Mouse (Mus musculus): ENCODE data around the gene Galp. TPM values are rescaled to one million over a fixed set of nuclear protein-coding genes. Genes with fewer than 3 reads are reported as not detected.

The Galp gene
- total and polyA plus RNA-seq, 2 experiments: not detected

DNA sequence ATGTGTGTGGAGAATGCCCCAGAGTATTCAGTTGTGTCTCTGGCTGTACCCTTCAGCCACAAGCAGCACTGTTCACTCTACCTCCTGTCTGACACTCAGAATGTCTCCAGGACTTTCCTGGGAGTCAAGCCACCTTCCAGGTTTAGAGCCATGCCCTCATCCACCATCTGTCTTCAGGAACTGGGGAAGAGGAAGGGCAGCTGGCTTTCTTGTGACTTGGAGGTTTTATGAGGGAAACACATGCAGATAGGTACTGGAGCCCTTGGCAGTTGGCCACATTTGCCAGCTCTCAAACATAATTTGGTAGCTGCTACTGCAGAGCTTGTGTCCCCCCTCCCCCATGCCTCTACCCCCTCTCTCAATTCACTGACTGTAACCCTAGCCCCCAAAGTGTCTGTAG is 17.9 kb upstream of the Galp start:
- H3K9ac ChIP-seq (ENCODE audit: low read depth, low read length): no peak overlapping the region
- H3K4me1 ChIP-seq (ENCODE audit: control insufficient read depth, insufficient read depth, low read length): peaks cover 14% of the 10 kb centered on the region
- H3K27me3 ChIP-seq (ENCODE audit: control insufficient read depth, insufficient read depth, low read length): no peaks in the 10 kb centered on the region
- no peak overlapping the region for H3K4me3 ChIP-seq (ENCODE audit: insufficient read depth, low read depth, low read length)
- peaks cover 3% of the 10 kb centered on the region for H3K36me3 ChIP-seq (ENCODE audit: control insufficient read depth, insufficient read depth, low read length)
- H3K27ac ChIP-seq (replicated peaks; ENCODE audit: insufficient read depth, low read depth, low read length): no peak overlapping the region
- no peak for TF ChIP-seq CTCF (IDR thresholded peaks at IDR 0.05; ENCODE audit: low read depth, low read length)
- peaks cover 2% of the 10 kb centered on the region; the same call in 1 of the 2 replicates for H3K79me2 ChIP-seq (ENCODE audit: control insufficient read depth, insufficient read depth, low read length)
- DNase-seq (ENCODE audit: extremely low read depth, low read depth, low spot score): no peak

DNA sequence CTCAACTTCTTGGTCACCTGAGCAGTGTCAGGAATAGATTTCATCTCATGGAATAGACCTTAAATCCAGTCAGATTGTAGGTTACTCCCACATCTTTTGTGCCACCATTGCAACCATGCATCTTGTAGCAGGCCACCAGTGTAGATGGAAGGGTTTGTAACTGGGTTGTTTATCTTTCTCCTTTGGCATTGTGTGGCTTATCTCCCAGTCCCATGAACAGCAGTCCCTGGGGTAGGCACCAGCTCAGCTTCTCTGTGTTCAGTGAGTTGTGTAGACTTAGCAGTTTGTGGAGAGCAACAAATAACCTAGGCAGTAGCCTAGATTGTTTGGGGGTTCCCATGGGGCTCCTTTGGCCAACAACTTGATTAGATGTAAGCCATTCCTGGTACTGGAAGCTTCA is 14.0 kb upstream of the Galp start:
- Histone ChIP-seq H3K27ac (replicated peaks; ENCODE audit: insufficient read depth, low read depth, low read length) (no peak overlapping the region), H3K9ac (ENCODE audit: low read depth, low read length) (no peak overlapping the region), H3K27me3 (ENCODE audit: control insufficient read depth, insufficient read depth, low read length) (no peaks in the 10 kb centered on the region), H3K4me1 (ENCODE audit: control insufficient read depth, insufficient read depth, low read length) (peaks cover 3% of the 10 kb centered on the region; the same call in 1 of the 2 replicates), H3K4me3 (ENCODE audit: insufficient read depth, low read depth, low read length) (no peak overlapping the region), H3K79me2 (ENCODE audit: control insufficient read depth, insufficient read depth, low read length) (peaks cover 2% of the 10 kb centered on the region; the same call in 1 of the 2 replicates), H3K36me3 (ENCODE audit: control insufficient read depth, insufficient read depth, low read length) (peaks cover 7% of the 10 kb centered on the region)
- DNase-seq (ENCODE audit: extremely low read depth, low read depth, low spot score): no peak
- TF ChIP-seq POLR2A (IDR thresholded peaks at IDR 0.05; ENCODE audit: extremely low read depth, insufficient read depth, low read length): no peak
- TF ChIP-seq CTCF (IDR thresholded peaks at IDR 0.05; ENCODE audit: low read depth, low read length): no peak

DNA sequence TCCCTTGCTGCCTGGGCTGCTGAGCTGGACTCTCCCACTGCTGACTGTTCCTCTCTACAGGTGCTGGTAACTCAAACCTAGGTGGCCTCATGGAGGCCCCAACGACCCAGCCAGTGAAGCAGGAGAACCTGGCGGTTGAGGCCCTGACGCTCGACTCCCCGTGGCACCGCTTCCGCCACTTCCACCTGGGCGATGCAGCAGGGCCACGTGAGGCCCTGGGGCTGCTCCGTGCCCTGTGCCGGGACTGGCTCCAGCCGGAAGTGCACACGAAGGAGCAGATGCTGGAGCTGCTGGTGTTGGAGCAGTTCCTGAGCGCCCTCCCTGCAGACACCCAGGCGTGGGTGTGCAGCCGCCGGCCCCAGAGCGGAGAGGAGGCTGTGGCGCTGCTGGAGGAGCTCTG is 13.1 kb upstream of the Galp start:
- DNase-seq (ENCODE audit: extremely low read depth, low read depth, low spot score): no peak
- peaks cover 3% of the 10 kb centered on the region; the same call in 1 of the 2 replicates for H3K4me1 ChIP-seq (ENCODE audit: control insufficient read depth, insufficient read depth, low read length)
- H3K36me3 ChIP-seq (ENCODE audit: control insufficient read depth, insufficient read depth, low read length): peaks cover 9% of the 10 kb centered on the region
- H3K4me3 ChIP-seq (ENCODE audit: insufficient read depth, low read depth, low read length): peak overlapping the region; percentile 7; the same call in 1 of the 2 replicates
- no peak overlapping the region for H3K9ac ChIP-seq (ENCODE audit: low read depth, low read length)
- H3K27ac ChIP-seq (replicated peaks; ENCODE audit: insufficient read depth, low read depth, low read length): 0 out of 2 replicates have a peak overlapping the region, but pooled peaks have one; percentile 1
- H3K79me2 ChIP-seq (ENCODE audit: control insufficient read depth, insufficient read depth, low read length): no peaks in the 10 kb centered on the region
- no peaks in the 10 kb centered on the region for H3K27me3 ChIP-seq (ENCODE audit: control insufficient read depth, insufficient read depth, low read length)
- WGBS: 84% methylated on average over 19 of the region's 19 CpGs
- no peak for TF ChIP-seq POLR2A (IDR thresholded peaks at IDR 0.05; ENCODE audit: extremely low read depth, insufficient read depth, low read length)
- TF ChIP-seq CTCF (IDR thresholded peaks at IDR 0.05; ENCODE audit: low read depth, low read length): no peak

GRCm38 (mm10) chr7:6184521-6184920 is 12.4 kb upstream of the Galp start:
- Histone ChIP-seq H3K79me2 (ENCODE audit: control insufficient read depth, insufficient read depth, low read length) (no peaks in the 10 kb centered on the region), H3K36me3 (ENCODE audit: control insufficient read depth, insufficient read depth, low read length) (peaks cover 9% of the 10 kb centered on the region; the same call in 1 of the 2 replicates), H3K27ac (replicated peaks; ENCODE audit: insufficient read depth, low read depth, low read length) (no peak overlapping the region), H3K27me3 (ENCODE audit: control insufficient read depth, insufficient read depth, low read length) (no peaks in the 10 kb centered on the region), H3K4me3 (ENCODE audit: insufficient read depth, low read depth, low read length) (no peak overlapping the region), H3K4me1 (ENCODE audit: control insufficient read depth, insufficient read depth, low read length) (peaks cover 3% of the 10 kb centered on the region; the same call in 1 of the 2 replicates), H3K9ac (ENCODE audit: low read depth, low read length) (no peak overlapping the region)
- peak; percentile 75 for DNase-seq (ENCODE audit: extremely low read depth, low read depth, low spot score)
- TF ChIP-seq POLR2A (IDR thresholded peaks at IDR 0.05; ENCODE audit: extremely low read depth, insufficient read depth, low read length) (no peak), CTCF (IDR thresholded peaks at IDR 0.05; ENCODE audit: low read depth, low read length) (no peak)
- 40% methylated on average over 8 of the region's 8 CpGs for WGBS

DNA sequence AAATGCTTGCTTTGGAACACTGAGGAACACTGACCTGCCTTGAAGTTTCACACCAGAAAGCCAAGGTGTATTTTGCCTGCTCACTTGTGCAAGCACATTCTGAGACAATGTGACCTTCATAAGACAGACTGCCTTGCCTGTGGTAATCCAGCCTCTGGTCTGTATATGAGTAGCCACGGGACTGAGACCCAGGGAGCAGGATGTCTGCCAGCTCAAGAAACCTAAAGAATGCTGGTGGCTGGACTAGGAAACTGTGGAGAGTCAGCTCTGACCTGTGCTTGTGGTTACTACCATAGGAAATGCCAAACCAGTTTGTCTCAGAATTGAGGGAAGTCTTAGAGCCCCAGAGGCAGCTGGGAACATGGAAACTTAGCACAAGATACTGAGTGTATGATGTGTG is 11.5 kb upstream of the Galp start:
- WGBS: 84% methylated on average over 1 of the region's 1 CpGs
- DNase-seq (ENCODE audit: extremely low read depth, low read depth, low spot score): no peak
- Histone ChIP-seq H3K9ac (ENCODE audit: low read depth, low read length) (no peak overlapping the region), H3K27me3 (ENCODE audit: control insufficient read depth, insufficient read depth, low read length) (no peaks in the 10 kb centered on the region), H3K4me3 (ENCODE audit: insufficient read depth, low read depth, low read length) (no peak overlapping the region), H3K79me2 (ENCODE audit: control insufficient read depth, insufficient read depth, low read length) (no peaks in the 10 kb centered on the region), H3K36me3 (ENCODE audit: control insufficient read depth, insufficient read depth, low read length) (peaks cover 9% of the 10 kb centered on the region; the same call in 1 of the 2 replicates), H3K4me1 (ENCODE audit: control insufficient read depth, insufficient read depth, low read length) (peaks cover 3% of the 10 kb centered on the region; the same call in 1 of the 2 replicates), H3K27ac (replicated peaks; ENCODE audit: insufficient read depth, low read depth, low read length) (no peak overlapping the region)
- TF ChIP-seq CTCF (IDR thresholded peaks at IDR 0.05; ENCODE audit: low read depth, low read length) (no peak), POLR2A (IDR thresholded peaks at IDR 0.05; ENCODE audit: extremely low read depth, insufficient read depth, low read length) (no peak)

DNA sequence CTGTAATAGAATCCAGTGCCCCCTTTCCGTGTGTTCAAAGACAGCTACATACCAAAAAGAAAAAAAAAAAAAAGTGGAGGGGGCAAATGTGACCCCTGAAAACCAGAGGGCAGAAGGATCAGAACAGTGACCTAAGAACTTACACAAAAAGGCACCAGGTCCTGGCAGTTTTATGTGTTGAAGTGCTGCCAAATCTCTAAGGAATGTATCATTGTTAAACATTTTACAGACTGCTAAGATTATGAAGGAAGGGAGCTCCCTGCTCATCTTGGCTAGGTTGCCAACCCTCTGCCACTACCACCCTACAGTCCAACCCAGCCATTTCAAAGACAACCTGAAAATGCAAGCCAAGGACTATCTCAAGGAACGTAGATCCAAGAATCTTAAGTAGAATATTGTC is 10.7 kb upstream of the Galp start:
- DNase-seq (ENCODE audit: extremely low read depth, low read depth, low spot score): no peak
- H3K4me1 ChIP-seq (ENCODE audit: control insufficient read depth, insufficient read depth, low read length): peaks cover 3% of the 10 kb centered on the region; the same call in 1 of the 2 replicates
- H3K79me2 ChIP-seq (ENCODE audit: control insufficient read depth, insufficient read depth, low read length): no peaks in the 10 kb centered on the region
- 93% methylated on average over 2 of the region's 2 CpGs for WGBS
- no peak overlapping the region for H3K9ac ChIP-seq (ENCODE audit: low read depth, low read length)
- no peaks in the 10 kb centered on the region for H3K27me3 ChIP-seq (ENCODE audit: control insufficient read depth, insufficient read depth, low read length)
- no peak for TF ChIP-seq CTCF (IDR thresholded peaks at IDR 0.05; ENCODE audit: low read depth, low read length)
- TF ChIP-seq POLR2A (IDR thresholded peaks at IDR 0.05; ENCODE audit: extremely low read depth, insufficient read depth, low read length): no peak
- no peak overlapping the region for H3K27ac ChIP-seq (replicated peaks; ENCODE audit: insufficient read depth, low read depth, low read length)
- H3K36me3 ChIP-seq (ENCODE audit: control insufficient read depth, insufficient read depth, low read length): peaks cover 9% of the 10 kb centered on the region; the same call in 1 of the 2 replicates
- H3K4me3 ChIP-seq (ENCODE audit: insufficient read depth, low read depth, low read length): no peak overlapping the region
